In genomic region chr5:30927945-30928529, GRCm38 (mm10) we compare ENCODE assay signal across 9 mouse cellular contexts. TPM values are rescaled to one million over a fixed set of nuclear protein-coding genes. Genes with fewer than 3 reads are reported as not detected.
DNase-seq lines count a peak whose midpoint lies in the region; ATAC-seq and TF ChIP-seq lines count a peak whose summit lies in the region.
"Had no signal": no experiment of that assay in that cellular context is flagged by ENCODE, and none has a peak within 500 bp of the region (broad histone marks: within the 10 kb centered on the region; RNA-seq: fewer than 3 reads in every experiment).

No protein-coding gene starts in this region.

- TF ChIP-seq CTCF in CH12.LX (conservative IDR thresholded peaks at IDR 0.05 in 1 of 2, IDR thresholded peaks at IDR 0.05 in 1 of 2; ENCODE audit: low read depth in 2 of 2, low read length in 2 of 2), result no peak

- no peak overlapping the region for H3K4me3 ChIP-seq in CH12.LX (replicated peaks in 1 of 3; ENCODE audit: low read depth in 2 of 3, low read length in 2 of 3, poor library complexity in 1 of 3)
- no peak overlapping the region for H3K4me3 ChIP-seq in embryonic facial prominence, embryonic 15.5 days (replicated peaks)
- H3K4me3 ChIP-seq in midbrain, embryonic 11.5 days (ENCODE audit: low read depth, low read length), result no peak overlapping the region
- H3K4me3 ChIP-seq: erythroblast, embryonic 14.5 days had no signal

- H3K27ac ChIP-seq in CH12.LX (ENCODE audit: insufficient read depth, low read depth), result no peak overlapping the region
- H3K27ac ChIP-seq in embryonic facial prominence, embryonic 15.5 days (replicated peaks), result no peak overlapping the region
- no peak overlapping the region for H3K27ac ChIP-seq in midbrain, embryonic 11.5 days (ENCODE audit: low read depth, low read length)

- no peak for TF ChIP-seq RAD21 in CH12.LX (IDR thresholded peaks at IDR 0.05; ENCODE audit: low read depth, low read length)

- DNase-seq in cerebellum, adult 9-10 months, result peak; percentile 61
- no peak for DNase-seq in cerebellum, postnatal 36 days
- no peak for DNase-seq in CH12.LX (ENCODE audit: extremely low read depth)
- DNase-seq in kidney, adult 9 months, result peak; percentile 70
- DNase-seq in midbrain, embryonic 11.5 days (ENCODE audit: low spot score, missing footprints), result no peak
- DNase-seq in ovary, adult 18-20 months (ENCODE audit: low spot score), result no peak

- WGBS in embryonic facial prominence, embryonic 15.5 days, result 39% methylated on average over 7 of the region's 7 CpGs
- 41% methylated on average over 7 of the region's 7 CpGs for WGBS in midbrain, embryonic 11.5 days

- dilution Hi-C loops in CH12.LX (cut with MboI; ENCODE audit: extremely low pct_ligation_motif_present, extremely low pct_unique_long_range_greater_than_20kb, low sequenced_read_pairs), result no loop called here

- H3K9me3 ChIP-seq in CH12.LX (replicated peaks; ENCODE audit: low read length), result no peaks in the 10 kb centered on the region
- H3K9me3 ChIP-seq in embryonic facial prominence, embryonic 15.5 days (replicated peaks), result no peaks in the 10 kb centered on the region
- no peaks in the 10 kb centered on the region for H3K9me3 ChIP-seq in midbrain, embryonic 11.5 days (ENCODE audit: control insufficient read depth, low read length)

- in situ Hi-C loops in CH12.LX (cut with MboI; ENCODE audit: low pct_ligation_motif_present, low pct_unique_long_range_greater_than_20kb, low sequenced_read_pairs), result loop anchor here (5.0 kb wide), 1 partner anchor 74 kb away; no protein-coding TSS in a partner anchor

- no peak overlapping the region for H3K4me2 ChIP-seq in CH12.LX (ENCODE audit: insufficient read depth, low read depth, poor library complexity, severe bottlenecking)
- 0 out of 2 replicates have a peak overlapping the region, but pooled peaks have one; percentile 21 for H3K4me2 ChIP-seq in embryonic facial prominence, embryonic 15.5 days (replicated peaks)
- H3K4me2 ChIP-seq in midbrain, embryonic 11.5 days, result no peak overlapping the region

- TF ChIP-seq POLR2A in CH12.LX (IDR thresholded peaks at IDR 0.05; ENCODE audit: low read depth, low read length), result no peak

- H3K9ac ChIP-seq in CH12.LX (ENCODE audit: insufficient read depth, low read depth), result no peak overlapping the region
- H3K9ac ChIP-seq in embryonic facial prominence, embryonic 15.5 days, result no peak overlapping the region
- no peak overlapping the region for H3K9ac ChIP-seq in midbrain, embryonic 11.5 days (ENCODE audit: low read length)

- no peaks in the 10 kb centered on the region for H3K36me3 ChIP-seq in CH12.LX (replicated peaks in 1 of 2; ENCODE audit: control insufficient read depth in 1 of 2, insufficient read depth in 1 of 2, low read length in 1 of 2)
- H3K36me3 ChIP-seq in embryonic facial prominence, embryonic 15.5 days, result no peaks in the 10 kb centered on the region
- H3K36me3 ChIP-seq in midbrain, embryonic 11.5 days (ENCODE audit: control insufficient read depth, insufficient read depth, low read length), result no peaks in the 10 kb centered on the region

- no peak for ATAC-seq in embryonic facial prominence, embryonic 15.5 days (ENCODE audit: insufficient number of reproducible peaks, low FRiP score, low TSS enrichment, low read depth)
- peak; percentile 42; the same call in 1 of the 2 replicates for ATAC-seq in midbrain, embryonic 11.5 days (ENCODE audit: low FRiP score)
- ATAC-seq in inflammation-experienced regulatory T-cells, adult 6 months, result no peak

- peaks cover 0 to 27% of the 10 kb centered on the region in 2 experiments; a peak in 3 of 4 replicates for H3K4me1 ChIP-seq in CH12.LX (ENCODE audit: control insufficient read depth in 1 of 2, insufficient read depth in 2 of 2)
- peaks cover 7% of the 10 kb centered on the region for H3K4me1 ChIP-seq in embryonic facial prominence, embryonic 15.5 days
- no peaks in the 10 kb centered on the region for H3K4me1 ChIP-seq in midbrain, embryonic 11.5 days (ENCODE audit: control insufficient read depth, insufficient read depth, low read length)

- H3K27me3 ChIP-seq in CH12.LX (replicated peaks), result peaks cover 59% of the 10 kb centered on the region
- no peaks in the 10 kb centered on the region for H3K27me3 ChIP-seq in embryonic facial prominence, embryonic 15.5 days
- no peaks in the 10 kb centered on the region for H3K27me3 ChIP-seq in midbrain, embryonic 11.5 days (ENCODE audit: control insufficient read depth, insufficient read depth, low read length)

- TF ChIP-seq EP300 in CH12.LX (IDR thresholded peaks at IDR 0.05; ENCODE audit: low read length), result no peak

- no peaks in the 10 kb centered on the region for H3K79me2 ChIP-seq in CH12.LX (replicated peaks; ENCODE audit: control insufficient read depth, extremely low read depth, insufficient read depth, poor library complexity, severe bottlenecking)

TF ChIP-seq in CH12.LX, 34 proteins besides CTCF, POLR2A, EP300 and RAD21:
- TF ChIP-seq KAT2A (IDR thresholded peaks at IDR 0.05; ENCODE audit: insufficient replicate concordance, low read length) (peak; percentile 54; the same call in 1 of the 2 replicates), RCOR1 (conservative IDR thresholded peaks at IDR 0.05; ENCODE audit: low read depth, low read length) (no peak), NRF1 (IDR thresholded peaks at IDR 0.05; ENCODE audit: low read depth, low read length) (no peak), MXI1 (IDR thresholded peaks at IDR 0.05; ENCODE audit: low read depth, low read length) (no peak), HCFC1 (IDR thresholded peaks at IDR 0.05; ENCODE audit: low read depth, low read length) (peak; percentile 92), TBP (conservative IDR thresholded peaks at IDR 0.05; ENCODE audit: low read depth, low read length) (no peak), MYC (IDR thresholded peaks at IDR 0.05; ENCODE audit: low read depth, low read length) (peak; percentile 27; the same call in 1 of the 2 replicates), PAX5 (IDR thresholded peaks at IDR 0.05; ENCODE audit: low read length) (no peak)

RNA-seq across cellular contexts. Expression of gene Khk, which starts 6.8 kb away (rescaled TPM):
- total RNA-seq in CH12.LX (2012; rRNA removed) (3.7 and 5.7 TPM in 2 replicates), CH12.LX (2014; rRNA removed) (1.9 and 2.5 TPM in 2 replicates)
- polyA plus RNA-seq in CH12.LX (2012; ENCODE audit: insufficient read length, low read depth), result 2.9 and 3.7 TPM in 2 replicates
- 23.8 and 25.6 TPM in 2 replicates for polyA plus RNA-seq in embryonic facial prominence, embryonic 15.5 days (2015; fragmentation: Nextera tagmentation; extraction: Ambion mirVana)
- 4.6 and 6.9 TPM in 2 replicates for polyA plus RNA-seq in midbrain, embryonic 11.5 days (2014; fragmentation: Nextera tagmentation; extraction: Ambion mirVana)
- 10 to 100 TPM; 10.8 to 26.3 (median 24.3) TPM for polyA plus RNA-seq in inflammation-experienced regulatory T-cells, adult 6 months (2017; shearing (Covaris generic))

RNA-seq across cellular contexts. Expression of gene Emilin1, which starts 14.8 kb away (rescaled TPM):
- 0.34 TPM in 2 replicates for total RNA-seq in CH12.LX (2012; rRNA removed)
- 0.05 and 0.11 TPM in 2 replicates for total RNA-seq in CH12.LX (2014; rRNA removed)
- polyA plus RNA-seq in CH12.LX (2012; ENCODE audit: insufficient read length, low read depth), result 0.33 and 0.63 TPM in 2 replicates
- polyA plus RNA-seq in embryonic facial prominence, embryonic 15.5 days (2015; fragmentation: Nextera tagmentation; extraction: Ambion mirVana), result 244 and 254 TPM in 2 replicates
- polyA plus RNA-seq in midbrain, embryonic 11.5 days (2014; fragmentation: Nextera tagmentation; extraction: Ambion mirVana), result 28.1 and 30.3 TPM in 2 replicates
- polyA plus RNA-seq in inflammation-experienced regulatory T-cells, adult 6 months (2017; shearing (Covaris generic)), result under 1 TPM in 1 of 3 experiments, not detected in 2; 0.84 TPM

RNA-seq across cellular contexts. Expression of gene Cgref1, which starts 17.4 kb away (rescaled TPM):
- total RNA-seq in CH12.LX (2012; rRNA removed) (not detected in 2 replicates), CH12.LX (2014; rRNA removed) (not detected in 2 replicates)
- not detected in 2 replicates for polyA plus RNA-seq in CH12.LX (2012; ENCODE audit: insufficient read length, low read depth)
- 32.1 and 34.0 TPM in 2 replicates for polyA plus RNA-seq in embryonic facial prominence, embryonic 15.5 days (2015; fragmentation: Nextera tagmentation; extraction: Ambion mirVana)
- polyA plus RNA-seq in midbrain, embryonic 11.5 days (2014; fragmentation: Nextera tagmentation; extraction: Ambion mirVana), result 6.7 and 8.5 TPM in 2 replicates
- polyA plus RNA-seq in inflammation-experienced regulatory T-cells, adult 6 months (2017; shearing (Covaris generic)), result not detected
- polyA plus RNA-seq: erythroblast, embryonic 14.5 days had no signal

RNA-seq across cellular contexts. Expression of gene Ost4, which starts 20.4 kb away (rescaled TPM):
- total RNA-seq in CH12.LX (2012; rRNA removed) (181 and 244 TPM in 2 replicates), CH12.LX (2014; rRNA removed) (221 and 263 TPM in 2 replicates)
- 312 and 330 TPM in 2 replicates for polyA plus RNA-seq in CH12.LX (2012; ENCODE audit: insufficient read length, low read depth)
- polyA plus RNA-seq in embryonic facial prominence, embryonic 15.5 days (2015; fragmentation: Nextera tagmentation; extraction: Ambion mirVana), result 482 and 502 TPM in 2 replicates
- polyA plus RNA-seq in midbrain, embryonic 11.5 days (2014; fragmentation: Nextera tagmentation; extraction: Ambion mirVana), result 340 and 376 TPM in 2 replicates
- 100 to 1,000 TPM; 283 to 295 (median 294) TPM for polyA plus RNA-seq in inflammation-experienced regulatory T-cells, adult 6 months (2017; shearing (Covaris generic))

RNA-seq across cellular contexts. Expression of gene Preb, which starts 32.1 kb away (rescaled TPM):
- total RNA-seq in CH12.LX (2012; rRNA removed), result 96.5 and 99.8 TPM in 2 replicates
- total RNA-seq in CH12.LX (2014; rRNA removed), result 70.9 and 87.3 TPM in 2 replicates
- polyA plus RNA-seq in CH12.LX (2012; ENCODE audit: insufficient read length, low read depth), result 143 and 145 TPM in 2 replicates
- 125 and 130 TPM in 2 replicates for polyA plus RNA-seq in embryonic facial prominence, embryonic 15.5 days (2015; fragmentation: Nextera tagmentation; extraction: Ambion mirVana)
- polyA plus RNA-seq in midbrain, embryonic 11.5 days (2014; fragmentation: Nextera tagmentation; extraction: Ambion mirVana), result 89.4 and 91.0 TPM in 2 replicates
- polyA plus RNA-seq in inflammation-experienced regulatory T-cells, adult 6 months (2017; shearing (Covaris generic)), result 10 to 100 TPM; 56.7 to 79.6 (median 69.0) TPM

Comparison
In these comparisons a context has a peak if more than half of its experiments do, and no peak if none do; other contexts are left out.
1. DNase-seq: peak in cerebellum, adult 9-10 months (single experiment) and kidney, adult 9 months (single experiment); none in cerebellum, postnatal 36 days (0 of 2), CH12.LX (single experiment), midbrain, embryonic 11.5 days (single experiment) and ovary, adult 18-20 months (single experiment).
2. RNA of gene Emilin1, which starts 14.8 kb away (polyA plus RNA-seq): 244 to 254 TPM in embryonic facial prominence, embryonic 15.5 days and 28.1 to 30.3 TPM in midbrain, embryonic 11.5 days; 0.33 to 0.63 TPM in CH12.LX and 0.84 TPM in inflammation-experienced regulatory T-cells, adult 6 months; every median in the first group is over 10 times any median in the second.